Mouse (Mus musculus) kidney, postnatal 0 days (tissue): ENCODE data around the gene Mgst2. TPM values are rescaled to one million over a fixed set of nuclear protein-coding genes. Genes with fewer than 3 reads are reported as not detected.

Source experiments
- ATAC-seq: fragments of 200-750 bp; cut with Nextera tagmentation; replicated peaks from 2 replicates; pipeline ENCODE4 v1.8.0; 2017; ENCODE audit warnings: low read depth, moderate number of reproducible peaks, moderate TSS enrichment, moderate library complexity; ENCODE audit not compliant: low FRiP score
- DNase-seq: peaks from one replicate; pipeline ENCODE4 v3.0.0-alpha.2; 2016; ENCODE audit warnings: low spot score
- H3K27ac ChIP-seq: fragments of 300-500 bp; sonication (generic); 2 replicates; pipeline ENCODE4 v1.5.1; 2014; ENCODE audit warnings: mild to moderate bottlenecking
- H3K27me3 ChIP-seq: fragments of 300-500 bp; sonication (generic); 2 replicates; pipeline ENCODE4 v1.6.1; 2014; ENCODE audit warnings: low read length, mixed read lengths; ENCODE audit not compliant: insufficient read depth
- H3K36me3 ChIP-seq: fragments of 300-500 bp; sonication (generic); 2 replicates; pipeline ENCODE4 v1.6.1; 2014; ENCODE audit warnings: low read length, mixed read lengths; ENCODE audit not compliant: insufficient read depth
- H3K4me1 ChIP-seq: fragments of 300-500 bp; sonication (generic); replicated peaks from 2 replicates; pipeline ENCODE4 v1.6.1; 2014; ENCODE audit warnings: antibody characterized with exemption, low read length, mixed read lengths; ENCODE audit not compliant: insufficient read depth
- H3K4me2 ChIP-seq: fragments of 300-500 bp; sonication (generic); 2 replicates; pipeline ENCODE4 v1.6.1; 2014; ENCODE audit warnings: mild to moderate bottlenecking, low read length, moderate library complexity, mixed read lengths
- H3K4me3 ChIP-seq: fragments of 300-500 bp; sonication (generic); replicated peaks from 2 replicates; pipeline ENCODE4 v1.5.1; 2014; ENCODE audit warnings: low read depth, low read length
- H3K9ac ChIP-seq: fragments of 300-500 bp; sonication (generic); 2 replicates; pipeline ENCODE4 v1.6.1; 2014; ENCODE audit warnings: low read depth, low read length
- H3K9me3 ChIP-seq: fragments of 300-500 bp; sonication (generic); replicated peaks from 2 replicates; pipeline ENCODE4 v1.6.1; 2016; ENCODE audit warnings: low read length, inconsistent platforms, mixed read lengths
- CTCF ChIP-seq: IDR thresholded peaks from 2 replicates; pipeline ENCODE4 v1.5.1; 2016; ENCODE audit warnings: antibody characterized with exemption, low read depth, mild to moderate bottlenecking, moderate library complexity
- WGBS: fragments of 180-500 bp; shearing (Covaris S2); extraction: QIAGEN DNeasy Blood & Tissue Kit; methylation state at CpG from one replicate; pipeline ENCODE4 v1.1.7; 2014; 5-methylcytosine and 5-hydroxymethylcytosine counted together
- polyA plus RNA-seq: library from polyadenylated mRNA; unstranded; fragments of >200 nt; fragmentation: Nextera tagmentation; extraction: Ambion mirVana; gene quantifications from 2 replicates; pipeline ENCODE4 v1.2.1, GENCODE M21; 2015

Gene Mgst2
- polyA plus RNA-seq, 1 experiment from 2014 or later, result 1.8 TPM

- Histone ChIP-seq H3K4me1 (no peaks in the 10 kb centered on the region), H3K4me3 (no peak overlapping the region), H3K9ac (no peak overlapping the region), H3K4me2 (no peak overlapping the region), H3K9me3 (no peaks in the 10 kb centered on the region), H3K27me3 (no peaks in the 10 kb centered on the region), H3K27ac (no peak overlapping the region), H3K36me3 (no peaks in the 10 kb centered on the region)
- 90% methylated on average over 6 of the region's 6 CpGs for WGBS
- TF ChIP-seq CTCF, result no peak
- no peak for ATAC-seq
- no peak for DNase-seq
These were observed 21.9 kb upstream of the Mgst2 start for GRCm38 (mm10) chr3:51638260-51638659.

GRCm38 (mm10) chr3:51645484-51645883 lies 14.7 kb upstream of the Mgst2 start:
- 90% methylated on average over 6 of the region's 6 CpGs for WGBS
- no peaks in the 10 kb centered on the region for H3K36me3 ChIP-seq
- H3K27ac ChIP-seq, result no peak overlapping the region
- ATAC-seq, result no peak
- no peak for DNase-seq
- H3K27me3 ChIP-seq, result no peaks in the 10 kb centered on the region; the same call in 1 of the 2 replicates
- no peak overlapping the region for H3K4me3 ChIP-seq
- no peak overlapping the region for H3K4me2 ChIP-seq
- TF ChIP-seq CTCF, result no peak
- no peaks in the 10 kb centered on the region for H3K9me3 ChIP-seq
- no peak overlapping the region for H3K9ac ChIP-seq
- H3K4me1 ChIP-seq, result peaks cover 5% of the 10 kb centered on the region

- Histone ChIP-seq H3K27ac (no peak overlapping the region), H3K9ac (no peak overlapping the region), H3K4me3 (no peak overlapping the region), H3K4me2 (no peak overlapping the region), H3K9me3 (no peaks in the 10 kb centered on the region), H3K36me3 (no peaks in the 10 kb centered on the region), H3K27me3 (no peaks in the 10 kb centered on the region; the same call in 1 of the 2 replicates), H3K4me1 (peaks cover 5% of the 10 kb centered on the region)
- no peak for TF ChIP-seq CTCF
- DNase-seq (no peak), ATAC-seq (no peak)
- 71% methylated on average over 10 of the region's 10 CpGs for WGBS
These were observed 13.9 kb upstream of the Mgst2 start for GRCm38 (mm10) chr3:51646301-51646700.

GRCm38 (mm10) chr3:51647356-51647755 lies 12.8 kb upstream of the Mgst2 start:
- Histone ChIP-seq H3K4me2 (no peak overlapping the region), H3K4me1 (peaks cover 8% of the 10 kb centered on the region), H3K4me3 (no peak overlapping the region), H3K9me3 (no peaks in the 10 kb centered on the region), H3K9ac (no peak overlapping the region), H3K27ac (no peak overlapping the region), H3K36me3 (no peaks in the 10 kb centered on the region), H3K27me3 (no peaks in the 10 kb centered on the region; the same call in 1 of the 2 replicates)
- WGBS, result 86% methylated on average over 4 of the region's 4 CpGs
- ATAC-seq (no peak), DNase-seq (no peak)
- TF ChIP-seq CTCF, result no peak

- ATAC-seq (peak; percentile 38; the same call in 1 of the 2 replicates), DNase-seq (peak; percentile 94)
- H3K4me2 ChIP-seq, result peak overlapping the region; percentile 32
- H3K27me3 ChIP-seq, result no peaks in the 10 kb centered on the region; the same call in 1 of the 2 replicates
- peak; percentile 94 for TF ChIP-seq CTCF
- no peak overlapping the region for H3K4me3 ChIP-seq
- H3K4me1 ChIP-seq, result peaks cover 8% of the 10 kb centered on the region
- H3K9me3 ChIP-seq, result no peaks in the 10 kb centered on the region
- WGBS, result 39% methylated on average over 15 of the region's 15 CpGs
- H3K36me3 ChIP-seq, result no peaks in the 10 kb centered on the region
- H3K27ac ChIP-seq, result no peak overlapping the region
- no peak overlapping the region for H3K9ac ChIP-seq
These were observed 12.0 kb upstream of the Mgst2 start for GRCm38 (mm10) chr3:51648037-51648664.

- no peak overlapping the region for H3K27ac ChIP-seq
- no peak overlapping the region for H3K4me2 ChIP-seq
- TF ChIP-seq CTCF, result no peak
- 38% methylated on average over 8 of the region's 8 CpGs for WGBS
- no peak overlapping the region for H3K4me3 ChIP-seq
- H3K4me1 ChIP-seq, result peaks cover 8% of the 10 kb centered on the region
- ATAC-seq, result no peak
- DNase-seq, result peak; percentile 56
- no peak overlapping the region for H3K9ac ChIP-seq
- H3K36me3 ChIP-seq, result no peaks in the 10 kb centered on the region
- H3K27me3 ChIP-seq, result no peaks in the 10 kb centered on the region; the same call in 1 of the 2 replicates
- H3K9me3 ChIP-seq, result no peaks in the 10 kb centered on the region
These were observed 10.7 kb upstream of the Mgst2 start for GRCm38 (mm10) chr3:51649426-51649825.
